Mouse (Mus musculus) gonadal fat pad, adult 2 months (tissue): ENCODE measurements around the gene Gm5592. TPM values are rescaled to one million over a fixed set of nuclear protein-coding genes. Genes with fewer than 3 reads are reported as not detected.
"Not testable (repeated sequence)": the region's sequence is repeated elsewhere in the genome, so short reads cannot be mapped to it uniquely, and the experiment has no call there.

ENCODE experiments used
- DNase-seq: peaks from one replicate; pipeline ENCODE4 v3.0.0-alpha.2; 2012; ENCODE audit warnings: low read depth
- polyA plus RNA-seq: library from polyadenylated mRNA; depleted of rRNA; stranded (reverse); fragments of >200 nt; gene quantifications from 2 replicates; pipeline ENCODE4 v1.2.3, GENCODE M21; 2012; rRNA removed

Gene Gm5592
- not detected in 2 replicates for polyA plus RNA-seq

GRCm38 (mm10) chr7:41153541-41153940 lies at the start of gene Gm5592:
Gene Gm5592 (plus strand): TSS chr7:41153841.
- not testable (repeated sequence) for DNase-seq

GRCm38 (mm10) chr7:41155806-41156205 lies 2.2 kb downstream of the Gm5592 start:
- not testable (repeated sequence) for DNase-seq

- not testable (repeated sequence) for DNase-seq
Measured at GRCm38 (mm10) chr7:41157879-41158278, 4.2 kb downstream of the Gm5592 start.

GRCm38 (mm10) chr7:41158562-41158961 lies 4.9 kb downstream of the Gm5592 start:
- not testable (repeated sequence) for DNase-seq

GRCm38 (mm10) chr7:41193671-41194070 lies 40.0 kb downstream of the Gm5592 start:
- no peak for DNase-seq

Other genes with a start within 250 kb of the Gm5592 start
- gene 4930433I11Rik, start 166.3 kb upstream of the Gm5592 start, polyA plus RNA-seq, result 0.05 TPM in 1 of 2 replicates, not detected in the other
- gene Gm4884, start 121.1 kb upstream of the Gm5592 start, polyA plus RNA-seq, result 0.03 and 0.05 TPM in 2 replicates
- gene AI987944, start 239.5 kb downstream of the Gm5592 start, polyA plus RNA-seq, result 4.6 and 5.2 TPM in 2 replicates